Mouse (Mus musculus) cortical plate, adult 2 months (tissue): ENCODE measurements at regions not wholly inside any gene's neighbourhood (a gene's known extent, or its start where the extent isn't known, plus 50 kb on each side); places are given as distances from the start of the nearest gene placed in this dataset.

Experiments used
- CTCF ChIP-seq: fragments of 200-500 bp; IDR thresholded peaks from 2 replicates; pipeline ENCODE4 v1.5.1; 2011; ENCODE audit warnings: mild to moderate bottlenecking, control low read depth, low read length; ENCODE audit not compliant: insufficient read depth; ENCODE audit errors: extremely low read depth
- POLR2A ChIP-seq: fragments of 200-500 bp; IDR thresholded peaks from 2 replicates; pipeline ENCODE4 v1.6.1; 2011; ENCODE audit warnings: mild to moderate bottlenecking, low read length, control low read depth; ENCODE audit not compliant: insufficient read depth; ENCODE audit errors: extremely low read depth

- no peak for TF ChIP-seq CTCF
- no peak for TF ChIP-seq POLR2A
Observed at GRCm38 (mm10) chr2:170267152-170267551, 119.2 kb upstream of the Zfp217 start.
